Comparison of ENCODE assay signal across 15 mouse cellular contexts in the genomic region with DNA sequence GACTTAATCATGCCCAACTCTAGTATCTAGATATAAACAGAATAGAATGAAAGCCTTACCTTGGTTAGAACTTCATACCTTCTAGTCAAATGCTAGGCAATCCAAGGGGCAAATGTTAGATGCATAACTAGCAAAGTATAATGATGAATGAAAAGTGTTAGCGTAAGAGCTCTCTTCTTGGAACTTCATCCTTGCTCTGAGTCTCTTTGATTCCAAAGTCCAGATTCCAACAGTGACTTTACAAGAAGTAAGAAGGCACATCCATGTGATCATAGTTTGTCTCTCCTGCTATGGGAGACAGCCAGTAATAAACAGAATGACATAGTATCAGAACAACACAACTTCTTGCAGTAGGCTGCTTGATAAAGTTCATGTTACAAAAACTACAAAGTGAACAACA.
"Had no signal": no experiment of that assay in that cellular context is flagged by ENCODE, and none has a peak within 500 bp of the region (broad histone marks: within the 10 kb centered on the region; RNA-seq: fewer than 3 reads in every experiment).

No protein-coding gene starts in this region.

- H3K9me3 ChIP-seq: neural tube, embryonic 15.5 days; stomach, embryonic 15.5 days had no signal

- H3K27me3 ChIP-seq: neural tube, embryonic 15.5 days; stomach, embryonic 15.5 days had no signal

- H3K9ac ChIP-seq: neural tube, embryonic 15.5 days; stomach, embryonic 15.5 days had no signal

- H3K4me3 ChIP-seq: neural tube, embryonic 15.5 days; stomach, embryonic 15.5 days had no signal

- H3K27ac ChIP-seq: neural tube, embryonic 15.5 days; stomach, embryonic 15.5 days; stomach, postnatal 0 days had no signal

- DNase-seq: retina, postnatal 1 day; right cerebral cortex, adult 18-20 months; right cerebral cortex, postnatal 14 days; right cerebral cortex, postnatal 25 days; right cerebral cortex, postnatal 4 days; spleen, adult 18-20 months; thymus, adult 18-20 months; thymus, adult 2 months; thymus, postnatal 14 days; thymus, postnatal 25 days; thymus, postnatal 36 days; thymus, postnatal 4 days had no signal

- H3K4me1 ChIP-seq: neural tube, embryonic 15.5 days; stomach, embryonic 15.5 days had no signal

- H3K36me3 ChIP-seq: neural tube, embryonic 15.5 days; stomach, embryonic 15.5 days had no signal

- H3K4me2 ChIP-seq: neural tube, embryonic 15.5 days; stomach, embryonic 15.5 days had no signal
